ENCODE assay signal across 8 mouse cellular contexts in the genomic region with DNA sequence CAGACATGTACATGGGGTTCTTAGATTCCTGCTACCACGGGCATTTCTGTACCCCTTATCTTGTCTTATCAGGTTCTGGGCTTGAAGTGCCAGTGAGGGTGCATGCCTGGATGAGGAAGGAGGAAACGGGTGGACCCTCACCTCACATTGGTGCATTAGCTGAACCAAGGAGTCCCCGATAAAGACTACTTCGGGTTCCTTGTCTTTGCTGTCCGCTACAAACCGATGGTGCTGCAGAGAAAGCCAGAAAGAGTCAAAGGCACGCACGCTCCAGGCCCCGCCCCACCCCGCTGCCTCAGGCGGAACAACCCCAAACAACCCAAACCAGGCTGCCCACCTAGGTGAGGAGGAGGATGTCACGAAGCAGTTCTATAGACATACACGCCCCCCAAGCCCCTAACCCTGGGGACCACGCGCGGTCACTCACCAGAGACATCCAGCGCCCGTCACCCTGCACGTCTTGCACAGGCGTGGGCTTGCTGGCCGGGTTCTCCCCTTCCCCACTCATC. TPM values are rescaled to one million over a fixed set of nuclear protein-coding genes. Genes with fewer than 3 reads are reported as not detected.
A peak's percentile ranks its signal among the peaks of the same experiment; 100 is the strongest.
DNase-seq lines count a peak whose midpoint lies in the region; ATAC-seq and TF ChIP-seq lines count a peak whose summit lies in the region.

No protein-coding gene starts in this region.

- 2% methylated on average over 21 of the region's 21 CpGs for WGBS in embryonic facial prominence, embryonic 10.5 days
- 2% methylated on average over 21 of the region's 21 CpGs for WGBS in hindbrain, postnatal 0 days

- peak; percentile 15; the same call in 1 of the 2 replicates for ATAC-seq in frontal cortex, adult (ENCODE audit: low TSS enrichment)
- peak; percentile 19 for ATAC-seq in hindbrain, postnatal 0 days
- peak; percentile 49 for ATAC-seq in megakaryocyte progenitor cell, adult 5-6 weeks (replicated peaks; ENCODE audit: poor library complexity)

- peaks cover 23% of the 10 kb centered on the region for H3K4me1 ChIP-seq in embryonic facial prominence, embryonic 10.5 days
- peaks cover 11% of the 10 kb centered on the region; the same call in 1 of the 2 replicates for H3K4me1 ChIP-seq in hindbrain, postnatal 0 days (ENCODE audit: insufficient read depth, low read length)
- peaks cover 21% of the 10 kb centered on the region for H3K4me1 ChIP-seq in testis, adult 2 months (ENCODE audit: control insufficient read depth, insufficient read depth, low read length)

- peak overlapping the region; percentile 76 for H3K9ac ChIP-seq in hindbrain, postnatal 0 days (replicated peaks; ENCODE audit: low read length)

- H3K27ac ChIP-seq in embryonic facial prominence, embryonic 10.5 days (replicated peaks), result peak overlapping the region; percentile 93
- H3K27ac ChIP-seq in hindbrain, postnatal 0 days, result peak overlapping the region; percentile 94
- peak overlapping the region; percentile 98 for H3K27ac ChIP-seq in testis, adult 2 months (ENCODE audit: control insufficient read depth, insufficient read depth, low read depth, low read length)

- DNase-seq in frontal cortex, postnatal 25 days (ENCODE audit: low spot score in 2 of 2), result no peak
- DNase-seq in CD4-positive helper T cell, adult 2 months (ENCODE audit: low read depth, low spot score), result peak; percentile 36
- DNase-seq in embryonic facial prominence, embryonic 10.5 days (ENCODE audit: low spot score), result peak; percentile 72
- DNase-seq in hindbrain, postnatal 0 days (ENCODE audit: low spot score), result peak; percentile 51
- no peak for DNase-seq in layer of hippocampus, adult 18-20 months (ENCODE audit: low spot score in 2 of 2)

- no peaks in the 10 kb centered on the region for H3K9me3 ChIP-seq in embryonic facial prominence, embryonic 10.5 days
- no peaks in the 10 kb centered on the region for H3K9me3 ChIP-seq in hindbrain, postnatal 0 days (ENCODE audit: low read length)

- no peaks in the 10 kb centered on the region for H3K27me3 ChIP-seq in embryonic facial prominence, embryonic 10.5 days (replicated peaks; ENCODE audit: low read depth, poor library complexity, severe bottlenecking)
- no peaks in the 10 kb centered on the region for H3K27me3 ChIP-seq in hindbrain, postnatal 0 days (ENCODE audit: insufficient read depth, low read length)
- no peaks in the 10 kb centered on the region for H3K27me3 ChIP-seq in testis, adult 2 months (ENCODE audit: control insufficient read depth, insufficient read depth, low read length)

- no peak for TF ChIP-seq CTCF in hindbrain, postnatal 0 days (IDR thresholded peaks at IDR 0.05; ENCODE audit: low read depth)
- TF ChIP-seq CTCF in testis, adult 2 months (IDR thresholded peaks at IDR 0.05; ENCODE audit: control insufficient read depth, insufficient read depth, insufficient replicate concordance, low read depth, low read length), result no peak

- H3K36me3 ChIP-seq in embryonic facial prominence, embryonic 10.5 days (replicated peaks), result peaks cover 43% of the 10 kb centered on the region
- H3K36me3 ChIP-seq in hindbrain, postnatal 0 days (ENCODE audit: insufficient read depth, low read length), result peaks cover 26% of the 10 kb centered on the region
- no peaks in the 10 kb centered on the region; the same call in 1 of the 2 replicates for H3K36me3 ChIP-seq in testis, adult 2 months (ENCODE audit: control insufficient read depth, insufficient read depth, low read length)

- H3K4me3 ChIP-seq in embryonic facial prominence, embryonic 10.5 days, result peak overlapping the region; percentile 95
- H3K4me3 ChIP-seq in hindbrain, postnatal 0 days (ENCODE audit: low read length), result peak overlapping the region; percentile 65
- H3K4me3 ChIP-seq in testis, adult 2 months (ENCODE audit: control insufficient read depth, low read depth, low read length), result peak overlapping the region; percentile 99

- peak overlapping the region; percentile 70 for H3K4me2 ChIP-seq in hindbrain, postnatal 0 days (ENCODE audit: low read depth, low read length)

- no peak for TF ChIP-seq POLR2A in testis, adult 2 months (IDR thresholded peaks at IDR 0.05; ENCODE audit: control insufficient read depth, low read depth, low read length)

RNA-seq across cellular contexts. Expression of a gene that starts 0.8 kb away (rescaled TPM):
- polyA plus RNA-seq in embryonic facial prominence, embryonic 10.5 days (2016; fragmentation: Nextera tagmentation; extraction: Ambion mirVana), result 281 and 301 TPM in 2 replicates
- total RNA-seq in hindbrain, postnatal 0 days (2014; rRNA removed), result 534 and 592 TPM in 2 replicates
- 469 and 484 TPM in 2 replicates for polyA plus RNA-seq in hindbrain, postnatal 0 days (2015; fragmentation: Nextera tagmentation; extraction: Ambion mirVana)
- total RNA-seq in megakaryocyte progenitor cell, adult 5-6 weeks (2015), result 10.9 and 20.0 TPM in 2 replicates
- 14.7 and 15.0 TPM in 2 replicates for total RNA-seq in megakaryocyte progenitor cell, adult 5-6 weeks (2017)
- 37.1 and 44.4 TPM in 2 replicates for polyA plus RNA-seq in testis, adult 2 months (2012; rRNA removed)
- 10 to 100 TPM; 19.3 to 27.7 TPM for total RNA-seq in layer of hippocampus, adult 18-20 months (2021)

RNA-seq across cellular contexts. Expression of a gene that starts 4.2 kb away (rescaled TPM):
- 0.82 and 0.88 TPM in 2 replicates for polyA plus RNA-seq in embryonic facial prominence, embryonic 10.5 days (2016; fragmentation: Nextera tagmentation; extraction: Ambion mirVana)
- total RNA-seq in hindbrain, postnatal 0 days (2014; rRNA removed), result 0.93 and 1.4 TPM in 2 replicates
- 3.1 and 3.6 TPM in 2 replicates for polyA plus RNA-seq in hindbrain, postnatal 0 days (2015; fragmentation: Nextera tagmentation; extraction: Ambion mirVana)
- total RNA-seq in megakaryocyte progenitor cell, adult 5-6 weeks (2015), result not detected in 2 replicates
- total RNA-seq in megakaryocyte progenitor cell, adult 5-6 weeks (2017), result not detected in 2 replicates
- 83.0 and 90.6 TPM in 2 replicates for polyA plus RNA-seq in testis, adult 2 months (2012; rRNA removed)
- total RNA-seq in layer of hippocampus, adult 18-20 months (2021), result not detected

RNA-seq across cellular contexts. Expression of a gene that starts 8.9 kb away (rescaled TPM):
- 0.85 and 1.0 TPM in 2 replicates for polyA plus RNA-seq in embryonic facial prominence, embryonic 10.5 days (2016; fragmentation: Nextera tagmentation; extraction: Ambion mirVana)
- total RNA-seq in hindbrain, postnatal 0 days (2014; rRNA removed), result 56.6 and 88.3 TPM in 2 replicates
- 104 and 106 TPM in 2 replicates for polyA plus RNA-seq in hindbrain, postnatal 0 days (2015; fragmentation: Nextera tagmentation; extraction: Ambion mirVana)
- not detected in 2 replicates for total RNA-seq in megakaryocyte progenitor cell, adult 5-6 weeks (2015)
- total RNA-seq in megakaryocyte progenitor cell, adult 5-6 weeks (2017), result not detected in 2 replicates
- polyA plus RNA-seq in testis, adult 2 months (2012; rRNA removed), result 1.3 TPM in 2 replicates
- 10 to 100 TPM; 23.0 to 25.0 TPM for total RNA-seq in layer of hippocampus, adult 18-20 months (2021)

RNA-seq across cellular contexts. Expression of a gene that starts 20.0 kb away (rescaled TPM):
- polyA plus RNA-seq in embryonic facial prominence, embryonic 10.5 days (2016; fragmentation: Nextera tagmentation; extraction: Ambion mirVana), result 17.6 and 17.7 TPM in 2 replicates
- total RNA-seq in hindbrain, postnatal 0 days (2014; rRNA removed), result 104 and 105 TPM in 2 replicates
- 14.8 and 15.4 TPM in 2 replicates for polyA plus RNA-seq in hindbrain, postnatal 0 days (2015; fragmentation: Nextera tagmentation; extraction: Ambion mirVana)
- 2.2 and 2.5 TPM in 2 replicates for total RNA-seq in megakaryocyte progenitor cell, adult 5-6 weeks (2015)
- 3.5 and 3.9 TPM in 2 replicates for total RNA-seq in megakaryocyte progenitor cell, adult 5-6 weeks (2017)
- 13.0 and 17.0 TPM in 2 replicates for polyA plus RNA-seq in testis, adult 2 months (2012; rRNA removed)
- 10 to 100 TPM; 99.1 to 99.9 TPM for total RNA-seq in layer of hippocampus, adult 18-20 months (2021)

RNA-seq across cellular contexts. Expression of a gene that starts 29.5 kb away (rescaled TPM):
- 17.1 and 21.4 TPM in 2 replicates for polyA plus RNA-seq in embryonic facial prominence, embryonic 10.5 days (2016; fragmentation: Nextera tagmentation; extraction: Ambion mirVana)
- 153 and 155 TPM in 2 replicates for total RNA-seq in hindbrain, postnatal 0 days (2014; rRNA removed)
- polyA plus RNA-seq in hindbrain, postnatal 0 days (2015; fragmentation: Nextera tagmentation; extraction: Ambion mirVana), result 28.2 and 30.6 TPM in 2 replicates
- total RNA-seq in megakaryocyte progenitor cell, adult 5-6 weeks (2015), result 67.4 and 67.8 TPM in 2 replicates
- 19.0 and 24.4 TPM in 2 replicates for total RNA-seq in megakaryocyte progenitor cell, adult 5-6 weeks (2017)
- polyA plus RNA-seq in testis, adult 2 months (2012; rRNA removed), result 41.8 and 42.1 TPM in 2 replicates
- total RNA-seq in layer of hippocampus, adult 18-20 months (2021), result 100 to 1,000 TPM; 198 to 203 TPM

Comparison
In these comparisons a context has a peak if more than half of its experiments do, and no peak if none do; other contexts are left out.
1. DNase-seq: peak in CD4-positive helper T cell, adult 2 months (single experiment), embryonic facial prominence, embryonic 10.5 days (single experiment) and hindbrain, postnatal 0 days (single experiment); none in frontal cortex, postnatal 25 days (0 of 2) and layer of hippocampus, adult 18-20 months (0 of 2).
2. RNA of a gene that starts 0.8 kb away (total RNA-seq): 534 to 592 TPM in hindbrain, postnatal 0 days; 19.3 to 27.7 TPM in layer of hippocampus, adult 18-20 months and 10.9 to 20.0 TPM in megakaryocyte progenitor cell, adult 5-6 weeks; every median in the first group is over 10 times any median in the second.
3. RNA of a gene that starts 8.9 kb away (total RNA-seq): 56.6 to 88.3 TPM in hindbrain, postnatal 0 days and 23.0 to 25.0 TPM in layer of hippocampus, adult 18-20 months; not detected in megakaryocyte progenitor cell, adult 5-6 weeks; every median in the first group is over 10 times any median in the second.
4. Peak in every context shown above with its lines, with median percentiles within 50 percentile points of each other: ATAC-seq, H3K27ac ChIP-seq and H3K4me3 ChIP-seq.